Mouse (Mus musculus) bone marrow, adult 2 months (tissue): ENCODE results near the gene Rnf41.

ENCODE experiments used
- CTCF ChIP-seq: fragments of 200-500 bp; IDR thresholded peaks from 2 replicates; pipeline ENCODE4 v1.5.1; 2011; ENCODE audit warnings: low read length, control low read depth; ENCODE audit not compliant: control insufficient read depth, insufficient read depth
- POLR2A ChIP-seq: fragments of 200-500 bp; IDR thresholded peaks from 2 replicates; pipeline ENCODE4 v1.6.1; 2011; ENCODE audit warnings: low read depth, mild to moderate bottlenecking, control low read depth, low read length, borderline replicate concordance; ENCODE audit not compliant: control insufficient read depth

- no peak for TF ChIP-seq POLR2A
- TF ChIP-seq CTCF, result peak; percentile 46; the same call in 1 of the 2 replicates
Measured at GRCm38 (mm10) chr10:128458719-128459408, 47.4 kb downstream of the Rnf41 start, which contains the start of gene Smarcc2.
